Mouse (Mus musculus) heart, adult 2 months (tissue): ENCODE results near the gene Itga10. TPM values are rescaled to one million over a fixed set of nuclear protein-coding genes. Genes with fewer than 3 reads are reported as not detected.
A peak's percentile ranks its signal among the peaks of the same experiment; 100 is the strongest.
"Not testable (repeated sequence)": the region's sequence is repeated elsewhere in the genome, so short reads cannot be mapped to it uniquely, and the experiment has no call there.

ENCODE experiments used
- DNase-seq, 2 experiments: peaks; one replicate each; pipeline ENCODE4 v3.0.0; 2021
- H3K27ac ChIP-seq: fragments of 200-600 bp; 2 replicates; pipeline ENCODE4 v1.8.1; 2022
- H3K27me3 ChIP-seq: fragments of 200-500 bp; 2 replicates; pipeline ENCODE4 v1.6.1; 2012; ENCODE audit warnings: mild to moderate bottlenecking, low read length, inconsistent platforms, mixed read lengths; ENCODE audit not compliant: control insufficient read depth, insufficient read depth
- H3K36me3 ChIP-seq: fragments of 200-500 bp; 2 replicates; pipeline ENCODE4 v1.6.1; 2012; ENCODE audit warnings: low read length, inconsistent platforms; ENCODE audit not compliant: control insufficient read depth, insufficient read depth
- H3K4me1 ChIP-seq: fragments of 200-500 bp; 2 replicates; pipeline ENCODE4 v1.6.1; 2011; ENCODE audit warnings: low read length; ENCODE audit not compliant: control insufficient read depth, insufficient read depth
- H3K4me3 ChIP-seq: fragments of 200-600 bp; 2 replicates; pipeline ENCODE4 v1.8.1; 2022
- H3K79me2 ChIP-seq: fragments of 200-500 bp; replicated peaks from 2 replicates; pipeline ENCODE4 v1.6.1; 2012; ENCODE audit warnings: mild to moderate bottlenecking, inconsistent platforms, low read length, moderate library complexity, mixed read lengths; ENCODE audit not compliant: control insufficient read depth, insufficient read depth
- H3K9ac ChIP-seq: fragments of 200-500 bp; 2 replicates; pipeline ENCODE4 v1.6.1; 2012; ENCODE audit warnings: low read depth, mild to moderate bottlenecking, control low read depth, inconsistent platforms, low read length, mixed read lengths
- CTCF ChIP-seq: fragments of 200-600 bp; IDR thresholded peaks from 2 replicates; pipeline ENCODE4 v1.8.1; 2022; ENCODE audit warnings: antibody characterized with exemption, mild to moderate bottlenecking, moderate library complexity
- EP300 ChIP-seq: fragments of 200-500 bp; IDR thresholded peaks from 2 replicates; pipeline ENCODE4 v1.6.1; 2011; ENCODE audit warnings: low read depth, low read length, control low read depth; ENCODE audit not compliant: insufficient read depth
- POLR2A ChIP-seq: fragments of 200-500 bp; IDR thresholded peaks from 2 replicates; pipeline ENCODE4 v1.6.1; 2011; ENCODE audit warnings: mild to moderate bottlenecking, low read depth, low read length, control low read depth; ENCODE audit not compliant: insufficient read depth
- WGBS: fragments of 180-500 bp; shearing (Covaris S2); methylation state at CpG from one replicate; pipeline ENCODE4 v1.1.7; 2018; 5-methylcytosine and 5-hydroxymethylcytosine counted together
- intact Hi-C: fragments of 180-260 bp; cut with DNase I; formaldehyde crosslinking; loops from one replicate; pipeline ENCODE4 v1.15.1; 2025
- polyA plus RNA-seq: library from polyadenylated mRNA; depleted of rRNA; stranded (reverse); fragments of >200 nt; gene quantifications from 2 replicates; pipeline ENCODE4 v1.2.3, GENCODE M21; 2012
- total RNA-seq, 2 experiments: library from RNA; stranded (reverse); gene quantifications; 2 replicates each; pipeline ENCODE4 v1.2.3; 2021

Itga10 gene
- total and polyA plus RNA-seq, 3 experiments = 0.70 to 1.5 (median 0.91) TPM

- Histone ChIP-seq H3K27me3 (no peaks in the 10 kb centered on the region), H3K36me3 (no peaks in the 10 kb centered on the region), H3K79me2 (no peaks in the 10 kb centered on the region), H3K27ac (no peak overlapping the region), H3K9ac (no peak overlapping the region), H3K4me1 (no peaks in the 10 kb centered on the region), H3K4me3 (no peak overlapping the region)
- no peak for TF ChIP-seq EP300
- DNase-seq = no peak
- intact Hi-C loops = no loop called here
- WGBS = 70% methylated on average over 7 of the region's 7 CpGs
Measured at GRCm38 (mm10) chr3:96678456-96678855, 33.1 kb downstream of the Itga10 start.

- Histone ChIP-seq H3K27me3 (no peaks in the 10 kb centered on the region), H3K9ac (no peak overlapping the region), H3K4me3 (no peak overlapping the region), H3K36me3 (no peaks in the 10 kb centered on the region), H3K79me2 (no peaks in the 10 kb centered on the region), H3K27ac (no peak overlapping the region), H3K4me1 (no peaks in the 10 kb centered on the region)
- intact Hi-C loops = no loop called here
- WGBS = 29% methylated on average over 5 of the region's 5 CpGs
- DNase-seq = no peak
- TF ChIP-seq CTCF (no peak), POLR2A (no peak), EP300 (no peak)
Measured at GRCm38 (mm10) chr3:96679159-96679674, 33.8 kb downstream of the Itga10 start.

- Histone ChIP-seq H3K36me3 (no peaks in the 10 kb centered on the region), H3K4me3 (no peak overlapping the region), H3K79me2 (no peaks in the 10 kb centered on the region), H3K9ac (no peak overlapping the region), H3K27ac (no peak overlapping the region), H3K4me1 (no peaks in the 10 kb centered on the region), H3K27me3 (no peaks in the 10 kb centered on the region)
- intact Hi-C loops = no loop called here
- DNase-seq = no peak
- TF ChIP-seq CTCF (no peak), EP300 (no peak), POLR2A (no peak)
- 37% methylated on average over 12 of the region's 12 CpGs for WGBS
Measured at GRCm38 (mm10) chr3:96680269-96680956, 35.0 kb downstream of the Itga10 start.

- Histone ChIP-seq H3K36me3 (no peaks in the 10 kb centered on the region), H3K4me3 (no peak overlapping the region), H3K27me3 (no peaks in the 10 kb centered on the region), H3K9ac (no peak overlapping the region), H3K27ac (no peak overlapping the region), H3K79me2 (no peaks in the 10 kb centered on the region), H3K4me1 (no peaks in the 10 kb centered on the region)
- DNase-seq = no peak
- WGBS = 86% methylated on average over 3 of the region's 3 CpGs
- intact Hi-C loops = no loop called here
- TF ChIP-seq EP300 (no peak), CTCF (no peak), POLR2A (no peak)
Measured at GRCm38 (mm10) chr3:96683496-96683895, 38.1 kb downstream of the Itga10 start.

GRCm38 (mm10) chr3:96684151-96684821, 38.9 kb downstream of the Itga10 start:
- TF ChIP-seq CTCF = no peak
- no peak for TF ChIP-seq EP300
- TF ChIP-seq POLR2A = no peak
- Histone ChIP-seq H3K9ac (peak overlapping the region; percentile 11; the same call in 1 of the 2 replicates), H3K4me3 (peak overlapping the region; percentile 37), H3K27ac (no peak overlapping the region; the same call in 1 of the 2 replicates), H3K27me3 (no peaks in the 10 kb centered on the region), H3K36me3 (no peaks in the 10 kb centered on the region), H3K4me1 (no peaks in the 10 kb centered on the region), H3K79me2 (no peaks in the 10 kb centered on the region)
- 44% methylated on average over 17 of the region's 17 CpGs for WGBS
- intact Hi-C loops = no loop called here
- DNase-seq = peak; percentile 34 to 46

- 11% methylated on average over 28 of the region's 28 CpGs for WGBS
- no peaks in the 10 kb centered on the region for H3K4me1 ChIP-seq
Measured at GRCm38 (mm10) chr3:96684822-96685156, 39.4 kb downstream of the Itga10 start.

GRCm38 (mm10) chr3:96686057-96686456, 40.7 kb downstream of the Itga10 start:
- H3K27me3 ChIP-seq, intact Hi-C loops, H3K27ac ChIP-seq, H3K36me3 ChIP-seq, H3K4me3 ChIP-seq, H3K79me2 ChIP-seq, H3K9ac ChIP-seq, H3K4me1 ChIP-seq, DNase-seq: not testable (repeated sequence)
- WGBS = 95% methylated on average over 5 of the region's 5 CpGs

More at GRCm38 (mm10) chr3:96684822-96685156, 39.4 kb downstream of the Itga10 start:
- Histone ChIP-seq H3K4me3 (peak overlapping the region; percentile 37), H3K27ac (no peak overlapping the region; the same call in 1 of the 2 replicates), H3K79me2 (no peaks in the 10 kb centered on the region), H3K27me3 (no peaks in the 10 kb centered on the region), H3K36me3 (no peaks in the 10 kb centered on the region), H3K9ac (peak overlapping the region; percentile 11; the same call in 1 of the 2 replicates)
- peak in 1 of 2 experiments; percentile 46 for DNase-seq
- TF ChIP-seq POLR2A = no peak
- TF ChIP-seq CTCF = no peak
- TF ChIP-seq EP300 = no peak
- intact Hi-C loops = no loop called here
